Mouse (Mus musculus): ENCODE measurements at regions not wholly inside any gene's neighbourhood (a gene's known extent, or its start where the extent isn't known, plus 50 kb on each side); places are given as distances from the start of the nearest gene placed in this dataset.

DNA sequence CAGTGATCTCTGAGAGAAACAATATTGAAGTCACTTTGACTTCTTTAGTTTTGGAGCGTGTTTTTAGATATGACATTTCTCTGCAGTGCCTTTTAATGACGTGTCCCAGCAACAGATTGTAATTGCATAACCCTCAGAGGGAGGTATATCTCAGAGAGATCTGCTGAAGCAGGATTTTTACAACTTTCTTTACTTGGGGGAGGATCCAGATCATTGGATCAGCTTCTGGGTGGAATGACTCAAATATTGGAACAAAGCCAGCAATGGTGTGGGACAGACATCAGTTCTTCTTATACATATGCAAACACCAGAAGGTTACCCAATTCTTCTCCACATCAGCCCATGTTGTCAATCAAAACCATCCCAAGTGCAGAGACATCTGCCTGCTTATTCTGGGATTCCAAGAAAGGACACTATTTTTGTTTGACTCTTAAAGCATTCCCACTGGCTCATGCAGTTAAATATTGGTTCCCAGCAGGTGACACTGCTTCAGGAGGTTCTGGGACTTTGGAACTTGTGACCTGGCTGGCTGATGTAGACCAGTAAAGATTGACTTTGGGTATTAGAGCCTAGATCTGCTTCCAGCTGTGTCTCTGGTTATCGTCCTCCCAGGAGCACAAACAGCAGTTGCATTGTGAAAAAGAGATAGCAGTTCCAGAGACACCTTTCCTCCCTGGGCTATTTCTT, 130.5 kb upstream of the C1qtnf7 start:
- TF ChIP-seq E2F4 (IDR thresholded peaks at IDR 0.05; ENCODE audit: insufficient replicate concordance, low read depth, low read length) (no peak), MYC (IDR thresholded peaks at IDR 0.05; ENCODE audit: low read depth, low read length) (no peak), USF1 (IDR thresholded peaks at IDR 0.05; ENCODE audit: low read depth, low read length) (no peak), CTCF (conservative IDR thresholded peaks at IDR 0.05 in 1 of 2, IDR thresholded peaks at IDR 0.05 in 1 of 2; ENCODE audit: low read depth in 2 of 2, low read length in 2 of 2) (no peak), POLR2A (IDR thresholded peaks at IDR 0.05; ENCODE audit: low read depth, low read length) (no peak)
